In genomic region chr1:52111217-52111616, GRCm38 (mm10) we compare ENCODE assay signal across 27 mouse cellular contexts.
"Had no signal": no experiment of that assay in that cellular context is flagged by ENCODE, and none has a peak within 500 bp of the region (broad histone marks: within the 10 kb centered on the region; RNA-seq: fewer than 3 reads in every experiment).

No protein-coding gene starts in this region.

- H3K27me3 ChIP-seq: heart, embryonic 12.5 days; hindbrain, embryonic 12.5 days; intestine, embryonic 15.5 days; kidney, embryonic 15.5 days; limb, embryonic 13.5 days; limb, embryonic 15.5 days; liver, embryonic 12.5 days had no signal

- ATAC-seq: hindbrain, embryonic 16.5 days; inflammation-experienced regulatory T-cells, adult 6 months; intestine, embryonic 15.5 days; liver, embryonic 12.5 days had no signal

- H3K27ac ChIP-seq: gastrocnemius, adult 2 months; heart, adult 2 months; hindbrain, embryonic 10.5 days; hindbrain, embryonic 12.5 days; hindbrain, embryonic 14.5 days; intestine, embryonic 15.5 days; kidney, embryonic 15.5 days; kidney, postnatal 0 days; limb, embryonic 13.5 days; limb, embryonic 15.5 days; liver, embryonic 12.5 days; liver, embryonic 14.5 days had no signal

- H3K36me3 ChIP-seq: heart, embryonic 12.5 days; hindbrain, embryonic 10.5 days; hindbrain, embryonic 12.5 days; intestine, embryonic 15.5 days; kidney, embryonic 15.5 days; limb, embryonic 13.5 days; limb, embryonic 15.5 days; liver, embryonic 12.5 days had no signal

- H3K9me3 ChIP-seq: heart, embryonic 12.5 days; hindbrain, embryonic 10.5 days; hindbrain, embryonic 12.5 days; intestine, embryonic 15.5 days; kidney, embryonic 15.5 days; limb, embryonic 13.5 days; limb, embryonic 15.5 days; liver, embryonic 12.5 days had no signal

- H3K4me2 ChIP-seq: heart, embryonic 12.5 days; hindbrain, embryonic 12.5 days; hindbrain, embryonic 14.5 days; intestine, embryonic 15.5 days; kidney, embryonic 15.5 days; limb, embryonic 13.5 days; limb, embryonic 15.5 days; liver, embryonic 12.5 days had no signal

- DNase-seq: gastrocnemius, adult 2 months; gastrocnemius, postnatal 10 days; gastrocnemius, postnatal 25 days; heart, adult 2 months; heart, postnatal 14 days; heart, postnatal 4 days; kidney, adult 11 months; kidney, adult 2 months; kidney, adult 9 months; kidney, postnatal 14 days; kidney, postnatal 36 days; layer of hippocampus, adult 9-11 months; layer of hippocampus, postnatal 36 days; left cerebral cortex, postnatal 4 days had no signal

- H3K9ac ChIP-seq: heart, embryonic 12.5 days; hindbrain, embryonic 12.5 days; hindbrain, embryonic 14.5 days; intestine, embryonic 15.5 days; kidney, embryonic 15.5 days; limb, embryonic 13.5 days; limb, embryonic 15.5 days; liver, embryonic 12.5 days; liver, embryonic 14.5 days had no signal

- H3K4me3 ChIP-seq: gastrocnemius, adult 2 months; heart, adult 2 months; heart, embryonic 12.5 days; hindbrain, embryonic 10.5 days; hindbrain, embryonic 12.5 days; intestine, embryonic 15.5 days; kidney, embryonic 15.5 days; limb, embryonic 13.5 days; limb, embryonic 15.5 days; liver, embryonic 12.5 days had no signal
